Mouse (Mus musculus): ENCODE data around the gene Atg4d. TPM values are rescaled to one million over a fixed set of nuclear protein-coding genes. Genes with fewer than 3 reads are reported as not detected.

Gene Atg4d
- polyA plus RNA-seq, 1 experiment from 2014 or later = 42.7 TPM

GRCm38 (mm10) chr9:21239465-21239848 is 25.6 kb upstream of the Atg4d start:
- ChIA-PET POLR2A (interaction anchor here (0.6 to 1.1 kb wide), 3 partner anchors 26 to 288 kb away, joined by 3 to 5 read pairs (median 4); partner anchors contain the start of gene Cdkn2d), CTCF (no interaction called here)
- no peak for DNase-seq (ENCODE audit: low read depth, low spot score)
- TF ChIP-seq CTCF (IDR thresholded peaks at IDR 0.05) = no peak
- H3K27me3 ChIP-seq = peaks cover 17% of the 10 kb centered on the region
- in situ Hi-C loops (cut with MboI; ENCODE audit: low pct_unique_long_range_greater_than_20kb) = no loop called here
- no peak for ATAC-seq

GRCm38 (mm10) chr9:21241343-21241742 is 23.8 kb upstream of the Atg4d start:
- H3K27me3 ChIP-seq = peaks cover 27% of the 10 kb centered on the region
- DNase-seq (ENCODE audit: low read depth, low spot score) = no peak
- in situ Hi-C loops (cut with MboI; ENCODE audit: low pct_unique_long_range_greater_than_20kb) = no loop called here
- ChIA-PET POLR2A (no interaction called here), CTCF (interaction anchor here (1.1 to 1.5 kb wide), 5 partner anchors 21 to 70 kb away, joined by 3 to 6 read pairs (median 3); partner anchors contain the start of gene Atg4d)
- ATAC-seq = no peak
- TF ChIP-seq CTCF (IDR thresholded peaks at IDR 0.05) = no peak

DNA sequence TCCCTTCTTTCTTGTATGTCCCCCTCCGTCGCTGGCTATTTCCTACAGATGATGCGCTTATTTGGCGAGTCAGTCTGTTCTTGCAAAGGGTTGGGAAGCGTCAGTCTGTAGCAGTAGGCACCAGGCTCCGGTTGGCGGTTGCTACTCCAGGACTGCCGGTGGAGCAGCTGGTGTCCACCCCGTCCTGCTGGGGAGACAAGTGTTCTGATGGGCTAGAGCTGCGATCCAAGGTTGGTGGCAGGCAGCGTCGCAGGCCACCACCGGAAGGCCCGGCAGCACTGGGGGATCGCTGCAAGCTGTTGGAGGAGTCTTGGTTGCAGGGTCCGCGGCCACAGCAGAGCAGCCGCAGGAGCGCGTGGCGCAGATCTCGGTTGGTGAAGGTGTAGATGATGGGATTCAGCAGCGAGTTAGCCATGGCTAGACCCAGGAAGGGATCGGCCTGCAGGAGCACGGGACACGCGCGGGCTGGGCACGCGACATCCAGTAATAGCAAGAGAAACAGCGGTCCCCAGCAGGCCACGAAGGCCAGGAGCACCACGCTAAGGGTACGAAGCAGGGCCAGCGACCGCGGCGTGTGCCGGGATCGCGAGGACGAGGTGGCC is 21.2 kb upstream of the Atg4d start:
- DNase-seq (ENCODE audit: low read depth, low spot score) = no peak
- no peak for ATAC-seq
- in situ Hi-C loops (cut with MboI; ENCODE audit: low pct_unique_long_range_greater_than_20kb) = no loop called here
- TF ChIP-seq CTCF (IDR thresholded peaks at IDR 0.05) = no peak
- CTCF ChIA-PET = no interaction called here
- POLR2A ChIA-PET = no interaction called here
- peaks cover 38% of the 10 kb centered on the region for H3K27me3 ChIP-seq

- TF ChIP-seq CTCF (IDR thresholded peaks at IDR 0.05) = no peak
- ChIA-PET CTCF (no interaction called here), POLR2A (no interaction called here)
- peaks cover 43% of the 10 kb centered on the region for H3K27me3 ChIP-seq
- in situ Hi-C loops (cut with MboI; ENCODE audit: low pct_unique_long_range_greater_than_20kb) = no loop called here
- DNase-seq (ENCODE audit: low read depth, low spot score) (no peak), ATAC-seq (no peak)
These were observed 20.5 kb upstream of the Atg4d start for GRCm38 (mm10) chr9:21244428-21245112.

DNA sequence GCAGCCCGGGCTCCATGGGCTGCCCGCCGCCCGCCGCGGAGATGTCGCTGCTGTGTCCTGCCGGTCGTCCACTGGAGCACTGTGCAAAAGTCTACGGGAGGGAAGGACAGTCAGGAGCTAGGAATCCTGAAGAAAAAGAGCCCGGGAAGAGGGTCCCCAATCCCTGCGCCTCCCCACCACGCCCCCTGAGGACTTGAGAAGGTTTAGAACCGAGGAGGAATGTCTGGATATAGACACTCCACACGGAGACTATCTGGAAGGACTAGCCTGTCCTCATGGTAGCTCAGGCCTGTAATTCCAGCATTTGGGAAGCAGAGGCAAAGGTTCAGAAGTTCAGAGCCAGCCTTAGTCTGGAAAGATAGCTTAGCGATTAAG is 20.0 kb upstream of the Atg4d start:
- no peak for DNase-seq (ENCODE audit: low read depth, low spot score)
- in situ Hi-C loops (cut with MboI; ENCODE audit: low pct_unique_long_range_greater_than_20kb) = no loop called here
- no peak for TF ChIP-seq CTCF (IDR thresholded peaks at IDR 0.05)
- no peak for ATAC-seq
- peaks cover 43% of the 10 kb centered on the region for H3K27me3 ChIP-seq
- ChIA-PET POLR2A (no interaction called here), CTCF (no interaction called here)

DNA sequence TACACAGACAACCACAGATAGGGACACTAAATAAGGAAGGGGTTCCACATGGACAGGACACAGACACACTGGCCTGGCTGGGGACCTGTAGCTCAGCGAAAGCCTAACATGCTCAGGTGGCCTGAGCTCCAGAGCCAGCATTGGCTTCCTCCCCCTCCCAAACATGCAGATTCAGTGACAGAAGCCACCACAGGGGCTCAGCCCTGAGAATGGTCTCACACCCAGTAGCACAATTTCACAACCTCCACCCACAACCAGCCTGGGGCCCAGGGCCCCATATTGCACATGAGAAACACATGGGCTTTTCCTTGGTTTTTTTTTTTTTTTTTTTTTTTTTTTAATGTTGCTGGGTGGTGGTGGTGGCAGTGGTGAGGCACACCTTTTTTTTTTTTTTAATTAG is 18.8 kb upstream of the Atg4d start:
- no peak for TF ChIP-seq CTCF (IDR thresholded peaks at IDR 0.05)
- DNase-seq (ENCODE audit: low read depth, low spot score) (no peak), ATAC-seq (no peak)
- H3K27me3 ChIP-seq = peaks cover 43% of the 10 kb centered on the region
- CTCF ChIA-PET = no interaction called here
- in situ Hi-C loops (cut with MboI; ENCODE audit: low pct_unique_long_range_greater_than_20kb) = no loop called here
- POLR2A ChIA-PET = no interaction called here

- H3K27me3 ChIP-seq = peaks cover 41% of the 10 kb centered on the region
- ATAC-seq = no peak
- POLR2A ChIA-PET = no interaction called here
- in situ Hi-C loops (cut with MboI; ENCODE audit: low pct_unique_long_range_greater_than_20kb) = no loop called here
- DNase-seq (ENCODE audit: low read depth, low spot score) = no peak
- TF ChIP-seq CTCF (IDR thresholded peaks at IDR 0.05) = no peak
- CTCF ChIA-PET = no interaction called here
These were observed 16.8 kb upstream of the Atg4d start, which contains the start of gene S1pr5 for GRCm38 (mm10) chr9:21248326-21248725. TSS of gene S1pr5 (minus strand) at chr9:21248443.

- ATAC-seq (no peak), DNase-seq (ENCODE audit: low read depth, low spot score) (no peak)
- in situ Hi-C loops (cut with MboI; ENCODE audit: low pct_unique_long_range_greater_than_20kb) = no loop called here
- ChIA-PET CTCF (interaction anchor here (1.3 kb wide), 1 partner anchor 30 kb away, joined by 3 read pairs; no protein-coding TSS in a partner anchor), POLR2A (no interaction called here)
- H3K27me3 ChIP-seq = peaks cover 26% of the 10 kb centered on the region
- TF ChIP-seq CTCF (IDR thresholded peaks at IDR 0.05) = no peak
These were observed 15.2 kb upstream of the Atg4d start for GRCm38 (mm10) chr9:21249629-21250508.

GRCm38 (mm10) chr9:21250509-21250908 is 14.6 kb upstream of the Atg4d start:
- ATAC-seq (no peak), DNase-seq (ENCODE audit: low read depth, low spot score) (no peak)
- ChIA-PET POLR2A (no interaction called here), CTCF (interaction anchor here (1.3 kb wide), 1 partner anchor 30 kb away, joined by 3 read pairs; no protein-coding TSS in a partner anchor)
- H3K27me3 ChIP-seq = peaks cover 20% of the 10 kb centered on the region
- in situ Hi-C loops (cut with MboI; ENCODE audit: low pct_unique_long_range_greater_than_20kb) = no loop called here
- no peak for TF ChIP-seq CTCF (IDR thresholded peaks at IDR 0.05)

GRCm38 (mm10) chr9:21251116-21251735 is 13.9 kb upstream of the Atg4d start:
- peaks cover 20% of the 10 kb centered on the region for H3K27me3 ChIP-seq
- CTCF ChIA-PET = interaction anchor here (1.3 kb wide), 1 partner anchor 31 kb away, joined by 3 read pairs; no protein-coding TSS in a partner anchor

More at GRCm38 (mm10) chr9:21251116-21251735, 13.9 kb upstream of the Atg4d start:
- in situ Hi-C loops (cut with MboI; ENCODE audit: low pct_unique_long_range_greater_than_20kb) = no loop called here
- POLR2A ChIA-PET = no interaction called here
- ATAC-seq (no peak), DNase-seq (ENCODE audit: low read depth, low spot score) (no peak)
- no peak for TF ChIP-seq CTCF (IDR thresholded peaks at IDR 0.05)

All from Patski (cell line).